Mouse (Mus musculus) kidney, embryonic 15.5 days (tissue): ENCODE measurements around the gene Sardh. TPM values are rescaled to one million over a fixed set of nuclear protein-coding genes. Genes with fewer than 3 reads are reported as not detected.

Experiments
- ATAC-seq: fragments of 200-750 bp; cut with Nextera tagmentation; replicated peaks from 2 replicates; pipeline ENCODE4 v1.8.0; 2017; ENCODE audit warnings: moderate TSS enrichment; ENCODE audit not compliant: low FRiP score
- H3K27ac ChIP-seq: fragments of 300-500 bp; sonication (generic); 2 replicates; pipeline ENCODE4 v1.5.1; 2015; ENCODE audit warnings: mild to moderate bottlenecking, inconsistent platforms
- H3K27me3 ChIP-seq: fragments of 300-500 bp; sonication (generic); 2 replicates; pipeline ENCODE4 v1.6.1; 2015; ENCODE audit warnings: inconsistent platforms
- H3K36me3 ChIP-seq: fragments of 300-500 bp; sonication (generic); 2 replicates; pipeline ENCODE4 v1.6.1; 2015; ENCODE audit warnings: inconsistent platforms
- H3K4me1 ChIP-seq: fragments of 300-500 bp; sonication (generic); 2 replicates; pipeline ENCODE4 v1.6.1; 2015; ENCODE audit warnings: inconsistent platforms
- H3K4me2 ChIP-seq: fragments of 300-500 bp; sonication (generic); 2 replicates; pipeline ENCODE4 v1.6.1; 2015; ENCODE audit warnings: moderate library complexity, mild to moderate bottlenecking, inconsistent platforms
- H3K4me3 ChIP-seq: fragments of 300-500 bp; sonication (generic); replicated peaks from 2 replicates; pipeline ENCODE4 v1.5.1; 2015; ENCODE audit warnings: mild to moderate bottlenecking, inconsistent platforms
- H3K9ac ChIP-seq: fragments of 300-500 bp; sonication (generic); 2 replicates; pipeline ENCODE4 v1.6.1; 2015; ENCODE audit warnings: mild to moderate bottlenecking, inconsistent platforms
- H3K9me3 ChIP-seq: fragments of 300-500 bp; sonication (generic); replicated peaks from 2 replicates; pipeline ENCODE4 v1.6.1; 2016; ENCODE audit warnings: inconsistent platforms
- WGBS: fragments of 180-500 bp; shearing (Covaris S2); methylation state at CpG from one replicate; pipeline ENCODE4 v1.1.7; 2015; ENCODE audit warnings: mixed read lengths; 5-methylcytosine and 5-hydroxymethylcytosine counted together
- polyA plus RNA-seq: library from polyadenylated mRNA; unstranded; fragments of >200 nt; fragmentation: Nextera tagmentation; extraction: Ambion mirVana; gene quantifications from 2 replicates; pipeline ENCODE4 v1.2.1, GENCODE M21; 2015

The Sardh gene
- 38.7 and 46.1 TPM in 2 replicates for polyA plus RNA-seq

DNA sequence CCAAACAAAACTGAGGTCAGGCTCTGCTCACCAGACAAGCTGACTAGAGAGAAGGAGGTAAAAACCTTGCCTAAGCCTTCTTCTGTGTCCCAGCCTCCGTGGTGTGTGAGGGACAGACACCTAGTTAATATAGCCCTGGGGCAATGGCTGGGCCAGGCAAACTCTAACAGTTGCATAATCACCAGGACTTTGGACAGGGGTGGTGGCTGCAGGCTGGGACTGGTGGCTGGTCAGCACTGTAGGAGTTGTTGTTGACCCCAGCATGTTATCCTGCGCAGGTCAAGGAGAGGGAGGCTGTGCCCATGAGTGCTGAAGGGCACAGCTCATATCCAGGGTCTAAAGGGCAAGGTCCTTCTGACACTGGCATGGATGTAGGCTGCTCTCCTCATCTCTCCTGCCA is at the start of gene Sardh:
Gene Sardh, minus strand, starts transcription at position 127 of the 400 bp plus-strand sequence.
- H3K27me3 ChIP-seq, result no peaks in the 10 kb centered on the region
- H3K4me2 ChIP-seq, result peak within 1 kb of the TSS; percentile 53
- peak within 1 kb of the TSS; percentile 20; the same call in 1 of the 2 replicates for H3K4me3 ChIP-seq
- H3K9me3 ChIP-seq, result no peaks in the 10 kb centered on the region
- ATAC-seq, result no peak
- H3K9ac ChIP-seq, result 0 out of 2 replicates have a peak within 1 kb of the TSS, but pooled peaks have one; percentile 24
- peaks cover 41% of the 10 kb centered on the region for H3K4me1 ChIP-seq
- 75% methylated on average over 2 of the region's 2 CpGs for WGBS
- H3K36me3 ChIP-seq, result peaks cover 8% of the 10 kb centered on the region; the same call in 1 of the 2 replicates
- peak within 1 kb of the TSS; percentile 94 for H3K27ac ChIP-seq

- Histone ChIP-seq H3K27me3 (no peaks in the 10 kb centered on the region), H3K4me2 (no peak overlapping the region), H3K9me3 (no peaks in the 10 kb centered on the region), H3K9ac (no peak overlapping the region), H3K27ac (no peak overlapping the region), H3K4me1 (peaks cover 12% of the 10 kb centered on the region), H3K4me3 (no peak overlapping the region), H3K36me3 (peaks cover 28% of the 10 kb centered on the region)
- WGBS, result 63% methylated on average over 9 of the region's 9 CpGs
- ATAC-seq, result no peak
These were observed 48.7 kb upstream of the Sardh start for GRCm38 (mm10) chr2:27296656-27297406.

DNA sequence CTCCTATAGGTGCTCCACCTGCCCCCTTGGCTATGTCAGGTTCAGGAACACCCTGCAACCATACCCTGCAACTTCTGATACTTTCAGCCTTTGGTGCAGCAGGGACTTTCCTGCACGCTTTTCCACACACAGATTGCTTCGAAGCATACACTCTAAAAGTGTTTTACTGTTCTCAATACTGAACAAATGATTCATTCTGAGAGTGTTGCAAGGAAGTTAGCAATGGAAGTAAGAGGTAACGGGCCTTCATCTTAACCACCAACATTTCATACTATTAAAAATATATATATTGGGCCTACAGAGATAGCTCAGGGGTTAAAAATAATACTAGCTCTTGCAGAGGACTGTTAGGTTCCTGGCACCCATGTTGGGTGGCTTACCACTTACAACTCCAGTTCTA is 46.6 kb upstream of the Sardh start:
- ATAC-seq, result no peak
- 0 out of 2 replicates have a peak, but pooled peaks cover 2% of the 10 kb centered on the region for H3K4me1 ChIP-seq
- H3K4me3 ChIP-seq, result no peak overlapping the region
- no peaks in the 10 kb centered on the region for H3K9me3 ChIP-seq
- 91% methylated on average over 3 of the region's 3 CpGs for WGBS
- no peak overlapping the region for H3K27ac ChIP-seq
- H3K36me3 ChIP-seq, result peaks cover 48% of the 10 kb centered on the region
- no peaks in the 10 kb centered on the region for H3K27me3 ChIP-seq
- H3K4me2 ChIP-seq, result no peak overlapping the region
- no peak overlapping the region for H3K9ac ChIP-seq

DNA sequence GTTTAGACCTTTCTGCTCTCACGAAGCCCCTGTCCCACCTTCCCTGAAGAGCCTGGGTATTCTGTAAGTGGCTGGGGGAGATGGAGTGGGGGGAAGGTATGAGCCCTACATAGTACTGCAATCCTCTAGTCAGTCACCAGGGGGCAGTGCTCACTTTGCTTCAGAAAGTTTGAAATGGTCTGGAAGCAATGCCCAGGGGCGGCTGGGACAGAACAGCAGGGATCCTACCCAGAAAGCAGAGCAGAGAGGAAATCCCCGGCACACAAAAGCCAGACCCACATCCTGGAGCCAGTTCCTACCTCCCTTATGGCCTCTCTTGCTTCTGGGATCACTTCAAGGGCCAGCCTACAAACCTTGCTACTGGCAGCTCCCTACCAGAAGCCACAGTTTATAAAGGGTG is 40.9 kb upstream of the Sardh start:
- no peaks in the 10 kb centered on the region for H3K27me3 ChIP-seq
- peaks cover 7% of the 10 kb centered on the region for H3K4me1 ChIP-seq
- no peaks in the 10 kb centered on the region for H3K9me3 ChIP-seq
- no peak overlapping the region for H3K4me2 ChIP-seq
- no peak overlapping the region for H3K9ac ChIP-seq
- WGBS, result 16% methylated on average over 3 of the region's 3 CpGs
- H3K27ac ChIP-seq, result peak overlapping the region; percentile 54; the same call in 1 of the 2 replicates
- no peak overlapping the region for H3K4me3 ChIP-seq
- ATAC-seq, result peak; percentile 57; the same call in 1 of the 2 replicates
- H3K36me3 ChIP-seq, result peaks cover 52% of the 10 kb centered on the region

GRCm38 (mm10) chr2:27286971-27287710 is 39.0 kb upstream of the Sardh start:
- Histone ChIP-seq H3K27me3 (no peaks in the 10 kb centered on the region), H3K4me1 (peaks cover 7% of the 10 kb centered on the region), H3K27ac (no peak overlapping the region), H3K4me2 (no peak overlapping the region), H3K9me3 (no peaks in the 10 kb centered on the region), H3K4me3 (no peak overlapping the region), H3K9ac (no peak overlapping the region), H3K36me3 (peaks cover 60% of the 10 kb centered on the region)
- WGBS, result 74% methylated on average over 7 of the region's 7 CpGs
- no peak for ATAC-seq

GRCm38 (mm10) chr2:27284441-27284840 is 36.3 kb upstream of the Sardh start:
- Histone ChIP-seq H3K36me3 (peaks cover 46% of the 10 kb centered on the region), H3K9ac (no peak overlapping the region), H3K4me3 (no peak overlapping the region), H3K4me1 (peaks cover 4% of the 10 kb centered on the region), H3K27ac (no peak overlapping the region), H3K27me3 (no peaks in the 10 kb centered on the region), H3K4me2 (no peak overlapping the region), H3K9me3 (no peaks in the 10 kb centered on the region)
- WGBS, result 63% methylated on average over 7 of the region's 7 CpGs
- ATAC-seq, result no peak

- Histone ChIP-seq H3K27ac (no peak overlapping the region), H3K9ac (no peak overlapping the region), H3K4me3 (no peak overlapping the region), H3K36me3 (peaks cover 57% of the 10 kb centered on the region), H3K9me3 (no peaks in the 10 kb centered on the region), H3K4me2 (no peak overlapping the region), H3K27me3 (no peaks in the 10 kb centered on the region), H3K4me1 (no peaks in the 10 kb centered on the region)
- 90% methylated on average over 9 of the region's 9 CpGs for WGBS
- ATAC-seq, result no peak
These were observed 33.6 kb upstream of the Sardh start for GRCm38 (mm10) chr2:27281771-27282170.

- no peaks in the 10 kb centered on the region for H3K9me3 ChIP-seq
- peaks cover 64% of the 10 kb centered on the region for H3K36me3 ChIP-seq
- 69% methylated on average over 13 of the region's 13 CpGs for WGBS
- H3K27me3 ChIP-seq, result no peaks in the 10 kb centered on the region
- no peaks in the 10 kb centered on the region for H3K4me1 ChIP-seq
- no peak for ATAC-seq
- H3K4me2 ChIP-seq, result no peak overlapping the region
- no peak overlapping the region for H3K4me3 ChIP-seq
- no peak overlapping the region for H3K9ac ChIP-seq
- H3K27ac ChIP-seq, result no peak overlapping the region
These were observed 32.9 kb upstream of the Sardh start for GRCm38 (mm10) chr2:27280920-27281611.

DNA sequence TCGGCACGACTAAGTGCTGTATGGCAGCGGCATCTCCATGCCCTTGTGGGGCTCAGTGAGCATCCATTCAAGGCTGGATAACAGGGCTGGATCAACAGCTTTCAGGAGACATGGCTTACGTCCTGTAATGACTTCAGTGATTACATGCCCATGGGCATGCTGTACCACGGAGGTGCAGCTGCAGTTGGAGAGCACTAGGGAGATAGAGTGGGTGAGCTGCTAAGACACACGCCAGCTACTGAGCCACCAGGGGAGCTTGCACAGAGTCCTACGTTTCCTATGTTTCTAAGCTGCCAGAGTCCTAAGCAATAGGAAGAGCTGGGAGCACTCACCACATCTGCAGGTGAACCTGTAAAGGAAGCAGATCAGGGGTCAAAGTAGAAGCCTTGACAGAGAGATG is 30.7 kb upstream of the Sardh start:
- Histone ChIP-seq H3K27me3 (no peaks in the 10 kb centered on the region), H3K4me2 (no peak overlapping the region), H3K36me3 (peaks cover 77% of the 10 kb centered on the region), H3K9ac (no peak overlapping the region), H3K4me1 (no peaks in the 10 kb centered on the region), H3K9me3 (no peaks in the 10 kb centered on the region), H3K27ac (no peak overlapping the region), H3K4me3 (no peak overlapping the region)
- ATAC-seq, result no peak
- whole genome bisulfite sequencing, result 88% methylated on average over 7 of the region's 7 CpGs

GRCm38 (mm10) chr2:27268325-27268724 is 20.2 kb upstream of the Sardh start:
- Histone ChIP-seq H3K4me2 (no peak overlapping the region), H3K36me3 (peaks cover 60% of the 10 kb centered on the region), H3K27me3 (no peaks in the 10 kb centered on the region), H3K27ac (no peak overlapping the region), H3K4me3 (no peak overlapping the region), H3K9me3 (no peaks in the 10 kb centered on the region), H3K9ac (no peak overlapping the region), H3K4me1 (no peaks in the 10 kb centered on the region)
- 65% methylated on average over 2 of the region's 2 CpGs for WGBS
- no peak for ATAC-seq

GRCm38 (mm10) chr2:27265819-27266218 is 17.7 kb upstream of the Sardh start:
- 52% methylated on average over 3 of the region's 3 CpGs for WGBS
- Histone ChIP-seq H3K4me3 (no peak overlapping the region), H3K4me1 (no peaks in the 10 kb centered on the region), H3K27me3 (no peaks in the 10 kb centered on the region), H3K9ac (no peak overlapping the region), H3K4me2 (no peak overlapping the region), H3K9me3 (no peaks in the 10 kb centered on the region), H3K36me3 (peaks cover 56% of the 10 kb centered on the region), H3K27ac (no peak overlapping the region)
- no peak for ATAC-seq

- peaks cover 41% of the 10 kb centered on the region for H3K36me3 ChIP-seq
These were observed 14.8 kb upstream of the Sardh start for GRCm38 (mm10) chr2:27262984-27263383.

More at GRCm38 (mm10) chr2:27262984-27263383, 14.8 kb upstream of the Sardh start:
- Histone ChIP-seq H3K27ac (peak overlapping the region; percentile 1; the same call in 1 of the 2 replicates), H3K27me3 (no peaks in the 10 kb centered on the region), H3K9ac (no peak overlapping the region), H3K4me1 (no peaks in the 10 kb centered on the region), H3K4me3 (no peak overlapping the region), H3K4me2 (no peak overlapping the region), H3K9me3 (no peaks in the 10 kb centered on the region)
- ATAC-seq, result no peak
- 74% methylated on average over 4 of the region's 4 CpGs for WGBS
